Mouse (Mus musculus): Measurements from ENCODE around the gene Thra. TPM values are rescaled to one million over a fixed set of nuclear protein-coding genes. Genes with fewer than 3 reads are reported as not detected.

Thra gene
- polyA plus RNA-seq, 1 experiment from 2014 or later = 63.8 TPM

GRCm38 (mm10) chr11:98789824-98790223 is 49.4 kb downstream of the Thra start:
- DNase-seq (ENCODE audit: low spot score) (no peak), ATAC-seq (replicated peaks; ENCODE audit: low FRiP score, low TSS enrichment, low read depth) (no peak)
- no peaks in the 10 kb centered on the region for H3K27me3 ChIP-seq (replicated peaks; ENCODE audit: control insufficient read depth, insufficient read depth, low read length)
- peak overlapping the region; percentile 99 for H3K4me2 ChIP-seq (ENCODE audit: low read length)
- H3K4me1 ChIP-seq (replicated peaks; ENCODE audit: control insufficient read depth, insufficient read depth, low read length) = peaks cover 42% of the 10 kb centered on the region
- H3K9me3 ChIP-seq (ENCODE audit: control insufficient read depth, low read length) = no peaks in the 10 kb centered on the region
- no peaks in the 10 kb centered on the region for H3K36me3 ChIP-seq (ENCODE audit: control insufficient read depth, insufficient read depth, low read length)
- peak overlapping the region; percentile 69 for H3K9ac ChIP-seq (ENCODE audit: low read length)
- peak overlapping the region; percentile 56 for H3K4me3 ChIP-seq (ENCODE audit: low read depth, low read length)
- H3K27ac ChIP-seq (ENCODE audit: low read depth) = peak overlapping the region; percentile 69; the same call in 1 of the 2 replicates
- WGBS = 31% methylated on average over 5 of the region's 5 CpGs

GRCm38 (mm10) chr11:98790631-98791205 is 50.3 kb downstream of the Thra start:
- H3K4me2 ChIP-seq (ENCODE audit: low read length) = no peak overlapping the region
- H3K4me1 ChIP-seq (replicated peaks; ENCODE audit: control insufficient read depth, insufficient read depth, low read length) = peaks cover 34% of the 10 kb centered on the region
- WGBS = 76% methylated on average over 5 of the region's 5 CpGs

GRCm38 (mm10) chr11:98791448-98791847 is 51.0 kb downstream of the Thra start:
- Histone ChIP-seq H3K4me3 (ENCODE audit: low read depth, low read length) (no peak overlapping the region), H3K4me2 (ENCODE audit: low read length) (no peak overlapping the region), H3K9me3 (ENCODE audit: control insufficient read depth, low read length) (no peaks in the 10 kb centered on the region), H3K4me1 (replicated peaks; ENCODE audit: control insufficient read depth, insufficient read depth, low read length) (peaks cover 26% of the 10 kb centered on the region), H3K9ac (ENCODE audit: low read length) (no peak overlapping the region), H3K36me3 (ENCODE audit: control insufficient read depth, insufficient read depth, low read length) (no peaks in the 10 kb centered on the region), H3K27ac (ENCODE audit: low read depth) (no peak overlapping the region), H3K27me3 (replicated peaks; ENCODE audit: control insufficient read depth, insufficient read depth, low read length) (no peaks in the 10 kb centered on the region)
- ATAC-seq (replicated peaks; ENCODE audit: low FRiP score, low TSS enrichment, low read depth) (no peak), DNase-seq (ENCODE audit: low spot score) (no peak)
- WGBS = 68% methylated on average over 1 of the region's 1 CpGs

More at GRCm38 (mm10) chr11:98790631-98791205, 50.3 kb downstream of the Thra start:
- Histone ChIP-seq H3K27ac (ENCODE audit: low read depth) (no peak overlapping the region), H3K9me3 (ENCODE audit: control insufficient read depth, low read length) (no peaks in the 10 kb centered on the region), H3K4me3 (ENCODE audit: low read depth, low read length) (no peak overlapping the region), H3K36me3 (ENCODE audit: control insufficient read depth, insufficient read depth, low read length) (no peaks in the 10 kb centered on the region), H3K27me3 (replicated peaks; ENCODE audit: control insufficient read depth, insufficient read depth, low read length) (no peaks in the 10 kb centered on the region), H3K9ac (ENCODE audit: low read length) (no peak overlapping the region)
- ATAC-seq (replicated peaks; ENCODE audit: low FRiP score, low TSS enrichment, low read depth) (no peak), DNase-seq (ENCODE audit: low spot score) (no peak)

GRCm38 (mm10) chr11:98792081-98792480 is 51.6 kb downstream of the Thra start:
- H3K4me1 ChIP-seq (replicated peaks; ENCODE audit: control insufficient read depth, insufficient read depth, low read length) = peaks cover 22% of the 10 kb centered on the region
- H3K27ac ChIP-seq (ENCODE audit: low read depth) = no peak overlapping the region
- no peak overlapping the region for H3K4me2 ChIP-seq (ENCODE audit: low read length)
- H3K27me3 ChIP-seq (replicated peaks; ENCODE audit: control insufficient read depth, insufficient read depth, low read length) = no peaks in the 10 kb centered on the region
- no peaks in the 10 kb centered on the region for H3K36me3 ChIP-seq (ENCODE audit: control insufficient read depth, insufficient read depth, low read length)
- DNase-seq (ENCODE audit: low spot score) (no peak), ATAC-seq (replicated peaks; ENCODE audit: low FRiP score, low TSS enrichment, low read depth) (no peak)
- H3K9ac ChIP-seq (ENCODE audit: low read length) = no peak overlapping the region
- H3K4me3 ChIP-seq (ENCODE audit: low read depth, low read length) = no peak overlapping the region
- no peaks in the 10 kb centered on the region for H3K9me3 ChIP-seq (ENCODE audit: control insufficient read depth, low read length)
- 10% methylated on average over 4 of the region's 4 CpGs for WGBS

GRCm38 (mm10) chr11:98794469-98795014 is 54.1 kb downstream of the Thra start:
- ATAC-seq (replicated peaks; ENCODE audit: low FRiP score, low TSS enrichment, low read depth) = peak; percentile 70
- H3K9ac ChIP-seq (ENCODE audit: low read length) = peak overlapping the region; percentile 98
- H3K27ac ChIP-seq (ENCODE audit: low read depth) = peak overlapping the region; percentile 100
- no peaks in the 10 kb centered on the region for H3K27me3 ChIP-seq (replicated peaks; ENCODE audit: control insufficient read depth, insufficient read depth, low read length)
- H3K9me3 ChIP-seq (ENCODE audit: control insufficient read depth, low read length) = no peaks in the 10 kb centered on the region
- DNase-seq (ENCODE audit: low spot score) = no peak
- H3K36me3 ChIP-seq (ENCODE audit: control insufficient read depth, insufficient read depth, low read length) = peaks cover 12% of the 10 kb centered on the region
- under 1% methylated on average over 29 of the region's 30 CpGs for WGBS
- peaks cover 28% of the 10 kb centered on the region for H3K4me1 ChIP-seq (replicated peaks; ENCODE audit: control insufficient read depth, insufficient read depth, low read length)
- peak overlapping the region; percentile 100 for H3K4me3 ChIP-seq (ENCODE audit: low read depth, low read length)
- peak overlapping the region; percentile 77 for H3K4me2 ChIP-seq (ENCODE audit: low read length)

GRCm38 (mm10) chr11:98795015-98795713 is 54.7 kb downstream of the Thra start, which contains the start of gene Msl1:
Gene Msl1, plus strand, starts transcription at chr11:98795516.
- ATAC-seq (replicated peaks; ENCODE audit: low FRiP score, low TSS enrichment, low read depth) (peak; percentile 65), DNase-seq (ENCODE audit: low spot score) (peak; percentile 95)
- Histone ChIP-seq H3K36me3 (ENCODE audit: control insufficient read depth, insufficient read depth, low read length) (peaks cover 19% of the 10 kb centered on the region), H3K9me3 (ENCODE audit: control insufficient read depth, low read length) (no peaks in the 10 kb centered on the region), H3K4me1 (replicated peaks; ENCODE audit: control insufficient read depth, insufficient read depth, low read length) (peaks cover 23% of the 10 kb centered on the region), H3K4me2 (ENCODE audit: low read length) (peak within 1 kb of the TSS; percentile 77), H3K4me3 (ENCODE audit: low read depth, low read length) (peak within 1 kb of the TSS; percentile 100), H3K27ac (ENCODE audit: low read depth) (peak within 1 kb of the TSS; percentile 100), H3K9ac (ENCODE audit: low read length) (peak within 1 kb of the TSS; percentile 98), H3K27me3 (replicated peaks; ENCODE audit: control insufficient read depth, insufficient read depth, low read length) (no peaks in the 10 kb centered on the region)
- under 1% methylated on average over 68 of the region's 89 CpGs for WGBS

- DNase-seq (ENCODE audit: low spot score) = no peak
- H3K9ac ChIP-seq (ENCODE audit: low read length) = peak overlapping the region; percentile 98
- under 1% methylated on average over 66 of the region's 74 CpGs for WGBS
Measured at GRCm38 (mm10) chr11:98795714-98796514, 55.5 kb downstream of the Thra start.

GRCm38 (mm10) chr11:98796515-98797216 is 56.2 kb downstream of the Thra start:
- H3K9me3 ChIP-seq (ENCODE audit: control insufficient read depth, low read length) = no peaks in the 10 kb centered on the region
- no peak; the same call in 1 of the 2 replicates for ATAC-seq (replicated peaks; ENCODE audit: low FRiP score, low TSS enrichment, low read depth)
- 1% methylated on average over 23 of the region's 23 CpGs for WGBS

More at GRCm38 (mm10) chr11:98795714-98796514, 55.5 kb downstream of the Thra start:
- Histone ChIP-seq H3K36me3 (ENCODE audit: control insufficient read depth, insufficient read depth, low read length) (peaks cover 26% of the 10 kb centered on the region), H3K4me1 (replicated peaks; ENCODE audit: control insufficient read depth, insufficient read depth, low read length) (peaks cover 23% of the 10 kb centered on the region), H3K27me3 (replicated peaks; ENCODE audit: control insufficient read depth, insufficient read depth, low read length) (no peaks in the 10 kb centered on the region), H3K4me3 (ENCODE audit: low read depth, low read length) (peak overlapping the region; percentile 100), H3K4me2 (ENCODE audit: low read length) (peak overlapping the region; percentile 77), H3K9me3 (ENCODE audit: control insufficient read depth, low read length) (no peaks in the 10 kb centered on the region), H3K27ac (ENCODE audit: low read depth) (peak overlapping the region; percentile 100)
- ATAC-seq (replicated peaks; ENCODE audit: low FRiP score, low TSS enrichment, low read depth) = peak; percentile 33

More at GRCm38 (mm10) chr11:98796515-98797216, 56.2 kb downstream of the Thra start:
- Histone ChIP-seq H3K36me3 (ENCODE audit: control insufficient read depth, insufficient read depth, low read length) (peaks cover 34% of the 10 kb centered on the region), H3K27ac (ENCODE audit: low read depth) (peak overlapping the region; percentile 100), H3K4me2 (ENCODE audit: low read length) (peak overlapping the region; percentile 77), H3K4me1 (replicated peaks; ENCODE audit: control insufficient read depth, insufficient read depth, low read length) (peaks cover 23% of the 10 kb centered on the region), H3K9ac (ENCODE audit: low read length) (peak overlapping the region; percentile 98), H3K27me3 (replicated peaks; ENCODE audit: control insufficient read depth, insufficient read depth, low read length) (no peaks in the 10 kb centered on the region), H3K4me3 (ENCODE audit: low read depth, low read length) (peak overlapping the region; percentile 100)
- DNase-seq (ENCODE audit: low spot score) = peak; percentile 88

Measured in intestine, embryonic 14.5 days (tissue).